Mouse (Mus musculus) forebrain, embryonic 11.5 days (tissue): Measurements from ENCODE around the gene Enpp1. TPM values are rescaled to one million over a fixed set of nuclear protein-coding genes. Genes with fewer than 3 reads are reported as not detected.

Experiments used
- ATAC-seq: fragments of 200-750 bp; cut with Nextera tagmentation; replicated peaks from 2 replicates; pipeline ENCODE4 v1.8.0; 2017; ENCODE audit warnings: moderate TSS enrichment; ENCODE audit not compliant: low FRiP score
- DNase-seq: peaks from one replicate; pipeline ENCODE4 v3.0.0-alpha.2; 2017; ENCODE audit warnings: low spot score
- H3K27ac ChIP-seq: fragments of 300-500 bp; sonication (generic); 2 replicates; pipeline ENCODE4 v1.5.1; 2014; ENCODE audit warnings: low read depth, low read length
- H3K27me3 ChIP-seq: fragments of 300-500 bp; sonication (generic); 2 replicates; pipeline ENCODE4 v1.6.1; 2014; ENCODE audit warnings: mild to moderate bottlenecking, low read length, mixed read lengths; ENCODE audit not compliant: control insufficient read depth, insufficient read depth
- H3K36me3 ChIP-seq: fragments of 300-500 bp; sonication (generic); 2 replicates; pipeline ENCODE4 v1.6.1; 2014; ENCODE audit warnings: mild to moderate bottlenecking, low read length, moderate library complexity, mixed read lengths; ENCODE audit not compliant: control insufficient read depth, insufficient read depth
- H3K4me1 ChIP-seq: fragments of 300-500 bp; sonication (generic); replicated peaks from 2 replicates; pipeline ENCODE4 v1.6.1; 2014; ENCODE audit warnings: low read length, mixed read lengths; ENCODE audit not compliant: control insufficient read depth, insufficient read depth
- H3K4me2 ChIP-seq: fragments of 300-500 bp; sonication (generic); 2 replicates; pipeline ENCODE4 v1.6.1; 2014; ENCODE audit warnings: low read depth, mild to moderate bottlenecking, low read length, moderate library complexity, mixed read lengths; ENCODE audit not compliant: severe bottlenecking
- H3K4me3 ChIP-seq: fragments of 300-500 bp; sonication (generic); 2 replicates; pipeline ENCODE4 v1.5.1; 2014; ENCODE audit warnings: low read depth, low read length
- H3K9ac ChIP-seq: fragments of 300-500 bp; sonication (generic); 2 replicates; pipeline ENCODE4 v1.6.1; 2014; ENCODE audit warnings: low read length
- H3K9me3 ChIP-seq: fragments of 300-500 bp; sonication (generic); 2 replicates; pipeline ENCODE4 v1.6.1; 2016; ENCODE audit warnings: low read length, mixed read lengths; ENCODE audit not compliant: control insufficient read depth
- WGBS: fragments of 180-500 bp; shearing (Covaris S2); extraction: QIAGEN DNeasy Blood & Tissue Kit; methylation state at CpG from one replicate; pipeline ENCODE4 v1.1.7; 2014; 5-methylcytosine and 5-hydroxymethylcytosine counted together
- polyA plus RNA-seq: library from polyadenylated mRNA; unstranded; fragments of >200 nt; fragmentation: Nextera tagmentation; extraction: Ambion mirVana; gene quantifications from 2 replicates; pipeline ENCODE4 v1.2.1, GENCODE M21; 2014

Enpp1 gene
- polyA plus RNA-seq, 1 experiment from 2014 or later: 0.71 TPM

GRCm38 (mm10) chr10:24647996-24648738 is 63.8 kb downstream of the Enpp1 start:
- Histone ChIP-seq H3K9ac (no peak overlapping the region), H3K36me3 (no peaks in the 10 kb centered on the region), H3K4me1 (no peaks in the 10 kb centered on the region), H3K9me3 (no peaks in the 10 kb centered on the region), H3K27me3 (no peaks in the 10 kb centered on the region), H3K4me2 (no peak overlapping the region), H3K4me3 (no peak overlapping the region), H3K27ac (no peak overlapping the region)
- no peak for ATAC-seq
- DNase-seq: no peak
- WGBS: 87% methylated on average over 6 of the region's 6 CpGs

- Histone ChIP-seq H3K36me3 (no peaks in the 10 kb centered on the region), H3K27me3 (no peaks in the 10 kb centered on the region), H3K9ac (no peak overlapping the region), H3K4me1 (no peaks in the 10 kb centered on the region), H3K9me3 (no peaks in the 10 kb centered on the region), H3K4me2 (no peak overlapping the region), H3K27ac (no peak overlapping the region), H3K4me3 (no peak overlapping the region)
- WGBS: 92% methylated on average over 8 of the region's 8 CpGs
- DNase-seq (no peak), ATAC-seq (no peak)
Observed at GRCm38 (mm10) chr10:24645169-24645568, 66.8 kb downstream of the Enpp1 start.

- no peaks in the 10 kb centered on the region for H3K36me3 ChIP-seq
- no peak overlapping the region for H3K9ac ChIP-seq
- no peaks in the 10 kb centered on the region for H3K27me3 ChIP-seq
- H3K4me3 ChIP-seq: no peak overlapping the region
- ATAC-seq: no peak
- WGBS: 83% methylated on average over 11 of the region's 11 CpGs
- H3K4me2 ChIP-seq: no peak overlapping the region
- no peak overlapping the region for H3K27ac ChIP-seq
- DNase-seq: no peak
- no peaks in the 10 kb centered on the region for H3K9me3 ChIP-seq
- no peaks in the 10 kb centered on the region for H3K4me1 ChIP-seq
Observed at GRCm38 (mm10) chr10:24642796-24643580, 69.0 kb downstream of the Enpp1 start.

- 78% methylated on average over 14 of the region's 14 CpGs for WGBS
- ATAC-seq: no peak
Observed at GRCm38 (mm10) chr10:24641416-24642140, 70.4 kb downstream of the Enpp1 start.

GRCm38 (mm10) chr10:24640186-24640875 is 71.6 kb downstream of the Enpp1 start:
- 93% methylated on average over 6 of the region's 6 CpGs for WGBS
- H3K4me1 ChIP-seq: no peaks in the 10 kb centered on the region
- no peak overlapping the region for H3K27ac ChIP-seq
- H3K9me3 ChIP-seq: no peaks in the 10 kb centered on the region
- H3K4me3 ChIP-seq: no peak overlapping the region
- H3K27me3 ChIP-seq: no peaks in the 10 kb centered on the region
- H3K9ac ChIP-seq: no peak overlapping the region
- DNase-seq: no peak
- no peak for ATAC-seq
- H3K36me3 ChIP-seq: no peaks in the 10 kb centered on the region
- no peak overlapping the region for H3K4me2 ChIP-seq

More at GRCm38 (mm10) chr10:24641416-24642140, 70.4 kb downstream of the Enpp1 start:
- no peak for DNase-seq
- H3K9me3 ChIP-seq: no peaks in the 10 kb centered on the region
- no peak overlapping the region for H3K27ac ChIP-seq
- H3K4me2 ChIP-seq: no peak overlapping the region
- H3K27me3 ChIP-seq: no peaks in the 10 kb centered on the region
- no peaks in the 10 kb centered on the region for H3K4me1 ChIP-seq
- H3K9ac ChIP-seq: no peak overlapping the region
- H3K4me3 ChIP-seq: no peak overlapping the region
- no peaks in the 10 kb centered on the region for H3K36me3 ChIP-seq

- DNase-seq: no peak
- WGBS: 66% methylated on average over 7 of the region's 7 CpGs
- no peak for ATAC-seq
- Histone ChIP-seq H3K27me3 (no peaks in the 10 kb centered on the region), H3K27ac (no peak overlapping the region), H3K4me2 (no peak overlapping the region), H3K4me1 (no peaks in the 10 kb centered on the region), H3K9me3 (no peaks in the 10 kb centered on the region), H3K4me3 (no peak overlapping the region), H3K9ac (no peak overlapping the region), H3K36me3 (no peaks in the 10 kb centered on the region)
Observed at GRCm38 (mm10) chr10:24639596-24639995, 72.4 kb downstream of the Enpp1 start.

- WGBS: 67% methylated on average over 10 of the region's 10 CpGs
Observed at GRCm38 (mm10) chr10:24638306-24639070, 73.5 kb downstream of the Enpp1 start.

GRCm38 (mm10) chr10:24636986-24637385 is 75.0 kb downstream of the Enpp1 start:
- no peak overlapping the region for H3K4me3 ChIP-seq
- H3K27me3 ChIP-seq: no peaks in the 10 kb centered on the region
- no peaks in the 10 kb centered on the region for H3K36me3 ChIP-seq
- DNase-seq (no peak), ATAC-seq (no peak)
- H3K27ac ChIP-seq: no peak overlapping the region
- no peaks in the 10 kb centered on the region for H3K4me1 ChIP-seq
- WGBS: 88% methylated on average over 2 of the region's 2 CpGs
- no peak overlapping the region for H3K4me2 ChIP-seq
- no peaks in the 10 kb centered on the region for H3K9me3 ChIP-seq
- H3K9ac ChIP-seq: no peak overlapping the region

More at GRCm38 (mm10) chr10:24638306-24639070, 73.5 kb downstream of the Enpp1 start:
- DNase-seq: no peak
- Histone ChIP-seq H3K4me1 (no peaks in the 10 kb centered on the region), H3K27me3 (no peaks in the 10 kb centered on the region), H3K27ac (no peak overlapping the region), H3K4me3 (no peak overlapping the region), H3K36me3 (no peaks in the 10 kb centered on the region), H3K4me2 (no peak overlapping the region), H3K9ac (no peak overlapping the region), H3K9me3 (no peaks in the 10 kb centered on the region)
- no peak for ATAC-seq
